Mouse (Mus musculus): Measurements from ENCODE around the gene Unc119b. TPM values are rescaled to one million over a fixed set of nuclear protein-coding genes. Genes with fewer than 3 reads are reported as not detected.

The Unc119b gene
- polyA plus RNA-seq (2017; shearing (Covaris generic)): 53.0 TPM

GRCm38 (mm10) chr5:115134234-115135165 is at the start of gene Unc119b:
Unc119b (minus strand) TSS chr5:115134975.

GRCm38 (mm10) chr5:115158040-115158983 is 23.5 kb upstream of the Unc119b start, which contains the start of gene Mlec:
Mlec (minus strand) TSS chr5:115158179.

DNA sequence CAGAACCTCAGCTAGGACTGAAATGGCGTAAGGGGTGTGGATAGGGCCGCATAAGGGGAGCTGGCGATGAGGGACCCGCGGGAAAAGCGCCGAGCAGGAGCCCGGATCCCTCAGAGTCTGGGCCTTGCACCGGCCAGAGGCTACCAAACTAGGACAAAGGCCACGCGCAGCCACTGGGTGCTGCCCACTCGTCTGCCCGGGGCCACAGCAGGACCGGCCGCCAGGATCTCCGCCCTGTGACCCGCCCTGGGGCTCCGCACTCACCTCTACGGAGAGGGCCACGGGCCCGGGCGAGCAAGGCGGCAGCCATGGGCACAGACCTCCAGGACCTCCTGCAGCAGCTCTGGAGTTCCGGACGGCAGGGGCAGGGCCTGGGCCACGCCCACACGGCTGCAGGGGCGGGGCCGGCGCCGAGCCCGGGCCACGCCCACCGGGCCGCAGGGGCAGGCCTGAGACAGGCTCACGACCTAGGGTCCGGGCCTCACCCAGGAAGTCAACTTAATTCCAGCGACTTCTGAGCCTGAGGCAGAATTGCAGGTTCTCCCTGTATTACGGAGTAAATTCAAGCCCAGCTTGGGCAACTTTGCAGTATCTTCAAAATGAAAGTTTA is 15.7 kb downstream of the Unc119b start, which contains the start of gene Acads:
Gene Acads (minus strand): TSS at position 386 of the 610 bp plus-strand sequence.

DNA sequence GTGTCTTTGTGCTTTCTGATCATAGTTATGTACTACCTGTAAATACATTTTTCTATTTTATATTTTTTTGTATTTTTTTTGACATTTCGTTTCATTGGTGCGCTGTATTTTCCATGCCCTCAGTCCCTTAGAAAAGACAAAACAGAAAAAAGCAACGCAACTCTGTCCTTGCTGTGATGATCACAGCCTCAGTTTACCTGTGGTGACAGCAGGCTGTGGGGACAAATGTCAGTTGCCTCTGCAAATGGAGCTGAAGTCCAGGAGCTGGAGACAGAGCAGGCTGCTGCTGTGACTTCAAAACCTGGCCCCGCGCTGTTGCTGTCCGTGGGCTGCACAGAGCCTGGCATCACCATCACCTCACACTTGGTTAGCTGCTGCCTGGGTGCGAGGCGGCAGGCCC is 36.6 kb downstream of the Unc119b start, which contains the start of gene Gm10401:
Gene Gm10401 (minus strand): TSS at position 101 of the 400 bp plus-strand sequence.

Other genes starting within 250 kb of the Unc119b start
- gene Oasl2, start 238.0 kb downstream of the Unc119b start, polyA plus RNA-seq (2017; shearing (Covaris generic)): 16.4 TPM
- gene Oasl1, start 211.7 kb downstream of the Unc119b start, polyA plus RNA-seq (2017; shearing (Covaris generic)): 7.4 TPM
- gene 2210016L21Rik, start 192.8 kb downstream of the Unc119b start, polyA plus RNA-seq (2017; shearing (Covaris generic)): 43.9 TPM
- 0.06 TPM for gene Hnf1a, start 163.9 kb downstream of the Unc119b start, polyA plus RNA-seq (2017; shearing (Covaris generic))
- 69.4 TPM for gene Sppl3, start 123.8 kb downstream of the Unc119b start, polyA plus RNA-seq (2017; shearing (Covaris generic))
- not detected for gene Gm10401, start 36.7 kb downstream of the Unc119b start, polyA plus RNA-seq (2017; shearing (Covaris generic))
- 37.5 TPM for gene Acads, start 15.6 kb downstream of the Unc119b start, polyA plus RNA-seq (2017; shearing (Covaris generic))
- 95.4 TPM for gene Mlec, start 23.2 kb upstream of the Unc119b start, polyA plus RNA-seq (2017; shearing (Covaris generic))
- 0.55 TPM for gene Cabp1, start 59.4 kb upstream of the Unc119b start, polyA plus RNA-seq (2017; shearing (Covaris generic))
- gene Pop5, start 100.9 kb upstream of the Unc119b start, polyA plus RNA-seq (2017; shearing (Covaris generic)): 192 TPM
- gene Rnf10, start 137.9 kb upstream of the Unc119b start, polyA plus RNA-seq (2017; shearing (Covaris generic)): 131 TPM
- 38.0 TPM for gene Coq5, start 144.7 kb upstream of the Unc119b start, polyA plus RNA-seq (2017; shearing (Covaris generic))
- 468 TPM for gene Dynll1, start 166.0 kb upstream of the Unc119b start, polyA plus RNA-seq (2017; shearing (Covaris generic))
- gene Srsf9, start 192.2 kb upstream of the Unc119b start, polyA plus RNA-seq (2017; shearing (Covaris generic)): 154 TPM
- 27.5 TPM for gene Gatc, start 206.2 kb upstream of the Unc119b start, polyA plus RNA-seq (2017; shearing (Covaris generic))
- gene Triap1, start 206.2 kb upstream of the Unc119b start, polyA plus RNA-seq (2017; shearing (Covaris generic)): 48.4 TPM
- 526 TPM for gene Cox6a1, start 214.0 kb upstream of the Unc119b start, polyA plus RNA-seq (2017; shearing (Covaris generic))

Data from CD4-positive, CD25-positive, alpha-beta regulatory T cell (primary cell).